Mouse (Mus musculus): ENCODE results near the gene Hnrnpl. TPM values are rescaled to one million over a fixed set of nuclear protein-coding genes. Genes with fewer than 3 reads are reported as not detected.

The Hnrnpl gene
- polyA plus RNA-seq, 1 experiment: 256 TPM

DNA sequence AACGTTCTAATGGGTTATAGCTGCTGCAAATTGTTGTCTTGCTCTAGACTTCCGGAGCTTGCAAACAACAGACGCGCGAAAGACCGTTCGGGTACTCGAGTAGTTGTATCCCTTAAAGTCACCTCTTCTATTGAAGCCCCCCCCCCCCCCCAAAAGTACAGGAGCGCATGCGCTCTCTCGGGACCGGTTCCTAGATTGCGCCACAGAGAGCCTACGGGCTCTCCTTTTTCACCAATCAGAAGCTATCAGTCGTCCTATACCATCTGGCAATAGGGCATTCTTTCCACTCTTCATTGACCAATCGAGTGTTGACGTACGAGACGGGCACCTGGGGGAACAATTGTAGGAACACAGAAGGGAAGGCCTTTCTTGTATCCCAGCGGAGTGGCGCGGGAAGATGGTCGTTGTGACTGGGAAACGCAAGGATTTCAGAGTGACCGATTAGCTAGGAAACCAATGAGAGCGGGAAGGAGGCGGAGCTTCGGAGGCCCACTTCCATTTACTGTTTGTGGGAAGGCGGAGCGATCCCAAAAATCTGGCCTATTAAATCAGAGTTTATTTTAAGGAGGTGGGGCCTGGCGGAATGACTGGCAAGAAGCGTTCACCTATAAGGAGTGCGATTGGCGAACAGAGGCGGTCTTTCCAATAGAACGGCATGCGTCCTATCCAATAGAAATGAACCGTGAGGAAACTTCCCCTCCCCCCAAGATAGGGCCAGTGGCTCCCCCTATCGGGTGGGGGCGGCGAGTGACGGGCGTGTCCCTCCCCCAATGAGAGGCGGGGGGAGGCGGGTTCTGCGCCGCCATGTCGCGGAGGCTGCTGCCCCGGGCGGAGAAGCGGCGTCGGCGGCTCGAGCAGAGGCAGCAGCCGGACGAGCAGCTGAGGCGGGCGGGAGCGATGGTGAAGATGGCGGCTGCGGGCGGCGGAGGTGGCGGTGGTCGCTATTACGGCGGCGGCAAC is 2.0 kb downstream of the Hnrnpl start:
- TF ChIP-seq POLR2A (IDR thresholded peaks at IDR 0.05; ENCODE audit: borderline replicate concordance, low read depth, low read length) (no peak), CTCF (IDR thresholded peaks at IDR 0.05; ENCODE audit: low read depth, low read length) (no peak)
- Histone ChIP-seq H3K4me3 (ENCODE audit: insufficient read depth, low read length) (peak overlapping the region; percentile 77), H3K27ac (ENCODE audit: insufficient read depth, low read depth, low read length) (peak overlapping the region; percentile 92), H3K4me1 (ENCODE audit: control insufficient read depth, insufficient read depth, low read length) (peaks cover 31% of the 10 kb centered on the region)

GRCm38 (mm10) chr7:28811228-28811627 is 2.9 kb downstream of the Hnrnpl start:
- Histone ChIP-seq H3K4me1 (ENCODE audit: control insufficient read depth, insufficient read depth, low read length) (peaks cover 31% of the 10 kb centered on the region), H3K27ac (ENCODE audit: insufficient read depth, low read depth, low read length) (peak overlapping the region; percentile 90), H3K4me3 (ENCODE audit: insufficient read depth, low read length) (peak overlapping the region; percentile 76)
- TF ChIP-seq CTCF (IDR thresholded peaks at IDR 0.05; ENCODE audit: low read depth, low read length) (no peak), POLR2A (IDR thresholded peaks at IDR 0.05; ENCODE audit: borderline replicate concordance, low read depth, low read length) (no peak)

- H3K27ac ChIP-seq (ENCODE audit: insufficient read depth, low read depth, low read length): peak overlapping the region; percentile 46
- peak overlapping the region; percentile 62 for H3K4me3 ChIP-seq (ENCODE audit: insufficient read depth, low read length)
- H3K4me1 ChIP-seq (ENCODE audit: control insufficient read depth, insufficient read depth, low read length): peaks cover 31% of the 10 kb centered on the region
- TF ChIP-seq POLR2A (IDR thresholded peaks at IDR 0.05; ENCODE audit: borderline replicate concordance, low read depth, low read length): no peak
- TF ChIP-seq CTCF (IDR thresholded peaks at IDR 0.05; ENCODE audit: low read depth, low read length): no peak
These were observed 3.4 kb downstream of the Hnrnpl start for GRCm38 (mm10) chr7:28811640-28812275.

DNA sequence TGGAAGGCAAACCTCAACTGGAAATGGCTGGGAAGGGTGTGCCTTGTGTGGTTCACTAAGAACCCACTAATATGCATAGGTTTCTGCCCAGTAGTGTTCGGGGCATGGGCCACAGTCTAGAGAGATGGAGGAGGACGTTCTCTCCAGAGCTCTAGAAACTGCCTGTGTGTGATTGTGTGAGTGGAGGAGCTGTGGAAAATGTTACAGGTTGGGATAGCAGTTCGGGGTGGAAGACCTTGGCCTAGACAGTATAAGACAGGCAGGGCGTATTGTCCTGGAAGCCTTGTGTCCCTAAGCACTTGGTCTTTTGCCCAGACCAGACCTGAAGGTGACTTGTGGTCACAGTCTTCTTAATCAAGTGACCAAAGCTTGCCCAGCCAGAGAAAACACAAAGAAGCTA is 4.1 kb downstream of the Hnrnpl start:
- no peak for TF ChIP-seq CTCF (IDR thresholded peaks at IDR 0.05; ENCODE audit: low read depth, low read length)
- TF ChIP-seq POLR2A (IDR thresholded peaks at IDR 0.05; ENCODE audit: borderline replicate concordance, low read depth, low read length): no peak
- Histone ChIP-seq H3K4me3 (ENCODE audit: insufficient read depth, low read length) (peak overlapping the region; percentile 62), H3K4me1 (ENCODE audit: control insufficient read depth, insufficient read depth, low read length) (peaks cover 38% of the 10 kb centered on the region), H3K27ac (ENCODE audit: insufficient read depth, low read depth, low read length) (peak overlapping the region; percentile 16)

GRCm38 (mm10) chr7:28812949-28813348 is 4.6 kb downstream of the Hnrnpl start:
- peak overlapping the region; percentile 16; the same call in 1 of the 2 replicates for H3K27ac ChIP-seq (ENCODE audit: insufficient read depth, low read depth, low read length)
- TF ChIP-seq POLR2A (IDR thresholded peaks at IDR 0.05; ENCODE audit: borderline replicate concordance, low read depth, low read length) (no peak), CTCF (IDR thresholded peaks at IDR 0.05; ENCODE audit: low read depth, low read length) (peak; percentile 11; the same call in 1 of the 2 replicates)
- peak overlapping the region; percentile 62 for H3K4me3 ChIP-seq (ENCODE audit: insufficient read depth, low read length)
- peaks cover 36% of the 10 kb centered on the region for H3K4me1 ChIP-seq (ENCODE audit: control insufficient read depth, insufficient read depth, low read length)

GRCm38 (mm10) chr7:28814306-28815034 is 6.1 kb downstream of the Hnrnpl start:
- H3K4me1 ChIP-seq (ENCODE audit: control insufficient read depth, insufficient read depth, low read length): peaks cover 38% of the 10 kb centered on the region
- no peak overlapping the region for H3K27ac ChIP-seq (ENCODE audit: insufficient read depth, low read depth, low read length)
- TF ChIP-seq CTCF (IDR thresholded peaks at IDR 0.05; ENCODE audit: low read depth, low read length) (no peak), POLR2A (IDR thresholded peaks at IDR 0.05; ENCODE audit: borderline replicate concordance, low read depth, low read length) (no peak)
- H3K4me3 ChIP-seq (ENCODE audit: insufficient read depth, low read length): no peak overlapping the region

DNA sequence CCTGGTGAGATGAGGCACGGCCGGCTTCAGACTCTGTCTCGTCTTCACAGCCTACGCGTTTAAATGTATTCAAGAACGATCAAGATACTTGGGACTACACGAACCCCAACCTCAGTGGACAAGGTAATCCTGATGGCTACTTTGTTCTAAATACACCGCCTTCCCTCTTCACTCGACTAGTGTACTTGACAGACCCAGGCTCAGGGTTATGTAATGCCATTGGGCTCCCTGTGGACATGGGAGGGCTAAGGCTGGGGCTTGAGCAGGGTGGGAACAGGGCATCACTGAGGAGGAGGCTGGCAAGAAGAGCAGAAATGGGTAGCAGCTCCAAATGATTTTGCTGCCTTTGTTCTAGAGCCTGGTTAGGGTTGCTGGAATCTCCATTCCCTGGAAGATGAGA is 6.9 kb downstream of the Hnrnpl start:
- no peak overlapping the region for H3K27ac ChIP-seq (ENCODE audit: insufficient read depth, low read depth, low read length)
- peaks cover 43% of the 10 kb centered on the region for H3K4me1 ChIP-seq (ENCODE audit: control insufficient read depth, insufficient read depth, low read length)
- TF ChIP-seq CTCF (IDR thresholded peaks at IDR 0.05; ENCODE audit: low read depth, low read length): no peak
- TF ChIP-seq POLR2A (IDR thresholded peaks at IDR 0.05; ENCODE audit: borderline replicate concordance, low read depth, low read length): no peak
- H3K4me3 ChIP-seq (ENCODE audit: insufficient read depth, low read length): no peak overlapping the region

DNA sequence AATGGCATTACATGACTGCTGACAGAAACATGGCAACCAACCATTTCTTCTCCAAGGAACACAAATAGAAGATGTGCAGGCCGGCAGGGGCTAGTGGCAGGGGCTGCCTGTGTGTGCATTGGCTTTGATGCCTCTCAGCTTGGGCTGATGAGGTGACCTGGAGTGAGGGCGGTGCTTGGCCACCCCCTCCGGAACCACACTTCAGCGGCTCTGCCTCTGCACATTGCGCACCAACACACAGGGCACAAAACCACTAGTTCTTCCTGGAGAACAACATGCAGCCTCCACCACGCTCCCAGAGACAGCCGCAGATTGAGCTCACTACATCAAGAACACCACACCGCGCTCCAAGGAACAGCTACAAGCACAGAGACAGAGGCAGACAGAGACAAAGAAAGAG is 7.9 kb downstream of the Hnrnpl start:
- no peak overlapping the region for H3K27ac ChIP-seq (ENCODE audit: insufficient read depth, low read depth, low read length)
- H3K4me1 ChIP-seq (ENCODE audit: control insufficient read depth, insufficient read depth, low read length): peaks cover 51% of the 10 kb centered on the region
- TF ChIP-seq CTCF (IDR thresholded peaks at IDR 0.05; ENCODE audit: low read depth, low read length) (no peak), POLR2A (IDR thresholded peaks at IDR 0.05; ENCODE audit: borderline replicate concordance, low read depth, low read length) (no peak)
- no peak overlapping the region for H3K4me3 ChIP-seq (ENCODE audit: insufficient read depth, low read length)

- TF ChIP-seq POLR2A (IDR thresholded peaks at IDR 0.05; ENCODE audit: borderline replicate concordance, low read depth, low read length) (no peak), CTCF (IDR thresholded peaks at IDR 0.05; ENCODE audit: low read depth, low read length) (no peak)
- Histone ChIP-seq H3K27ac (ENCODE audit: insufficient read depth, low read depth, low read length) (no peak overlapping the region), H3K4me3 (ENCODE audit: insufficient read depth, low read length) (no peak overlapping the region), H3K4me1 (ENCODE audit: control insufficient read depth, insufficient read depth, low read length) (peaks cover 53% of the 10 kb centered on the region)
These were observed 8.6 kb downstream of the Hnrnpl start for GRCm38 (mm10) chr7:28816920-28817319.

Data from bone marrow macrophage, adult 2 months (primary cell).